Mouse (Mus musculus): ENCODE data around the gene Gm15128. TPM values are rescaled to one million over a fixed set of nuclear protein-coding genes. Genes with fewer than 3 reads are reported as not detected.
"Not testable (repeated sequence)": the region's sequence is repeated elsewhere in the genome, so short reads cannot be mapped to it uniquely, and the experiment has no call there.

The Gm15128 gene
- not detected for total RNA-seq (2022)

GRCm38 (mm10) chrX:147765691-147766090 lies at the start of gene Gm15128:
Gene Gm15128 (plus strand): TSS chrX:147765991.
- DNase-seq (ENCODE audit: low spot score in 2 of 2): not testable (repeated sequence)

Other genes starting within 250 kb of the Gm15128 start
- gene Lrch2, start 211.9 kb upstream of the Gm15128 start, total RNA-seq (2022): 10 to 100 TPM; 22.2 to 27.5 (median 24.1) TPM
- not detected for gene Gm15080, start 227.0 kb downstream of the Gm15128 start, total RNA-seq (2022)

Data from layer of hippocampus, adult 8-10 months (tissue).